Mouse (Mus musculus) activated CD4-positive, CD25-positive, alpha-beta regulatory T cell (primary cell): ENCODE measurements around the gene Gm8005. TPM values are rescaled to one million over a fixed set of nuclear protein-coding genes. Genes with fewer than 3 reads are reported as not detected.

ENCODE experiments used
- polyA plus RNA-seq, 2 experiments: library from polyadenylated mRNA; unstranded; fragments of 100-300 nt; shearing (Covaris generic); gene quantifications; one replicate each; pipeline ENCODE4 v1.2.1; 2017

Gene Gm8005
- not detected for polyA plus RNA-seq

GRCm38 (mm10) chr14:42439573-42439972, at the start of gene Gm8005:
Gm8005 (minus strand) TSS chr14:42439673.

GRCm38 (mm10) chr14:42463581-42463980, 24.1 kb upstream of the Gm8005 start, which contains the start of gene Gm8011:
Gm8011 (plus strand) TSS chr14:42463881.

Other genes starting within 250 kb of the Gm8005 start
- gene Gm3573, start 248.9 kb downstream of the Gm8005 start, polyA plus RNA-seq, result not detected
- not detected for gene Gm17026, start 179.6 kb downstream of the Gm8005 start, polyA plus RNA-seq
- under 1 TPM in 1 of 2 experiments, not detected in 1; 0.21 TPM for gene Gm9611, start 142.3 kb downstream of the Gm8005 start, polyA plus RNA-seq
- gene Gm7995, start 129.5 kb downstream of the Gm8005 start, polyA plus RNA-seq, result not detected
- under 1 TPM in 1 of 2 experiments, not detected in 1; 0.11 TPM for gene Gm8011, start 24.2 kb upstream of the Gm8005 start, polyA plus RNA-seq
- gene Gm8020, start 62.7 kb upstream of the Gm8005 start, polyA plus RNA-seq, result not detected
- not detected for gene Gm8024, start 84.6 kb upstream of the Gm8005 start, polyA plus RNA-seq
- gene Gm17124, start 160.2 kb upstream of the Gm8005 start, polyA plus RNA-seq, result not detected
- gene Gm3633, start 202.2 kb upstream of the Gm8005 start, polyA plus RNA-seq, result under 1 TPM in 1 of 2 experiments, not detected in 1; 0.16 TPM
- gene Gm10378, start 216.3 kb upstream of the Gm8005 start, polyA plus RNA-seq, result not detected